Mouse (Mus musculus): ENCODE data around the gene Znrf1.
A peak's percentile ranks its signal among the peaks of the same experiment; 100 is the strongest.

The Znrf1 gene

DNA sequence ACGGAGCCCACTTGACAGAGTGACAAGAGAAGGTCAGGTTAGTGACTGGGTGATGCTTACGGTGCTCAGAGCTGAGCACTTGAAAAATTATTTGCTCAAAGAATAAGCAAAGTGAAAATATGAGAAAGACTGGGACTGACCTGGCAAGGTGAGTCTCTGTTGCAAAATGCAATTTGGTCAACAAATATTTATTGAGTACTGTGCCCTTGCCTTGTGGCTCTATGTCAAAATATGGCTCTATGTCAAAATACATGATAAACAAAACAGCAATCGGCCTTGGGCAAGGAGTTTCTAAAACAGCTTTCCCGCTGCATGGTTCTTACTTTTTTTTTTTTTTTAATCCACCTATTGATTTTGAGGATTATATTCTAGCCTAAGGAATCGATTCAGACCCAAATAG lies 406 bp upstream of the Znrf1 start:
- DNase-seq, result no peak

GRCm38 (mm10) chr8:111536978-111537764 lies 1.3 kb downstream of the Znrf1 start:
- peak; percentile 54 to 57 for DNase-seq

GRCm38 (mm10) chr8:111537765-111538158 lies 1.9 kb downstream of the Znrf1 start:
- peak in 1 of 2 experiments; percentile 17 for DNase-seq

DNA sequence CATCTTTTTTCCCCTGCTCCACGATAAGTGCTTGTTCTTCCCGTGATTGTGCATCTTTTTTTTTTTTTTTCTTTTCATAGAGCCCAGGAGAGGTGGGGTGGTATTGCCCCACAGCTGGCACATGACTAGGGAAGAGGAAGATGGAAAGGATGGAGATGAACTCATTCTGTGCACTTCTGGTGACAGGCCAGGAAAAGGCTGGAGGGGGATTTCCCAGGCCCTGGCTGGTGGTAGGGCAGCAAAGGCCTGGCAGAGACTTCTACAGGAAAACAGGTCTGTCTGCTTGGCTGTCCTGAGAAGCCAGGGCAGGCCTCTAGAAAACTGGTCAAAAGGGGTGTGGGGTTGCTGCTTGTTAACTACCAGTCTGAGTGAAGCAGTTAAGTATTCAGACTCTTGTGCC lies 2.3 kb downstream of the Znrf1 start:
- DNase-seq, result peak; percentile 22 to 35

- DNase-seq, result no peak
Observed at GRCm38 (mm10) chr8:111539422-111540076, 3.7 kb downstream of the Znrf1 start.

DNA sequence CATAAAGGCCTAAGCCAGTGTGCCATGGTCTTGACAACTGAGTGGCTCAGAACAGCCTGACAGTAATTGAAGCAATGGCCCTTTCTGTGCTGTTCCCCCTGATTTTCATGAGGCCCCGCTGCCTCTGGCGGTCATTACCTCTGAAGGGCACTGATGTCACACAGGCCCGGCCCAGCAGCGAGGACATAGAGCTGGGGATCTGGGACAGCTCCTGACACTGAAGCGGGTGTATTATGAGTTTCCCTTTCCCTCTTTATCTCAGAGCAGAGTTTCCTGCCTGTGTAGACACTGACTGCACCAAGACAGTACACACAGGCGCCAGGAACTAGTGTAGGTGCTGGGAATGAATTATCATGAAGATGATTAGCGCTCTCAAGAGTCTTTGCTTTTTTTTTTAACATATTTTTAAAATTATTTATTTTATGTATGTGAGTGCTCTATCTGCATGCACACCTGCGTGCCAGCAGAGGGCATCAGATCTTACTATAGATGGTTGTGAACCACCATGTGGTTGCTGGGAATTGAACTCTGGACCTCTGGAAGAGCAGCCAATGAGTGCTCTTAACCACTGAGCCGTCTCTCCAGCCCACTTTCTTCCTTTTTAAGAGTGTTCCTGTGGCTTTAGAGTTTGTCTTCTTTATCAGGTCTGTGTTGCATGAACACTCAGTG lies 7.9 kb downstream of the Znrf1 start:
- DNase-seq, result no peak

DNA sequence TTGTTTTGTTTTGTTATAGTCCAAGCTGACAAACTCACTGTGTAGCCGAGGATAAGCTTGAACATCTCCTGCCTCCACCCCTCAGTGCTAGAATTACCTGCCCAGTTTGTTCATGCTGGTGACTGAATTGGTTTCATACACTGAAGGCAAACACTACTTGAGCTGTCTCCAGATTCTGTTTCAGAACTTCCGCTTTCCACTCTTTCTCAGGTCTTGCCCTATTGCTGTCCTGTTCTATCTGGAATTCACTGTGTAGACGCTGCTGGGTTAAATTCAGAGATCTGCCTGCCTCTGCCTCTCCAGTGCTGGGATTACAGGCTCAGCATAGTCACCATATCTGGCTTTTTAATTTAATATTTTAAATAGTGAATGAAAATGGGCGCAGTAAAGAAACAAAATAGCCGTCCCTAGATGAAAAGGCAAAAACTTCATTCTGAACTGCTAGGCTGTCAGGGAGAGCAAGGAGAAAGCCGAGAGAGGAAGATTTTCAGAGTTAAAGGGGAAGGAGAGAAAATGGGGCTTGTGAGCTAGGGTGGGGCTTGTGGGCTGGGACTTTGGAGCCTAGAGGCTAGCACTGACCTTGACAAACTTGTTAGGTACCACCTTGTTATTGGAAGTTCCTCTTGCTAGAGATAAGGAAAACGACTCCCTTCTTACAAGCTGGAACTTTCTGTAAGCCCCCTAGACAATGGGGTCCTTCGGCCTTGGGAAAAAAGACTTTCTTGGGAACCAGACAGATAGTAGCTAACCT lies 9.7 kb downstream of the Znrf1 start:
- DNase-seq, result no peak

- DNase-seq, result no peak
Observed at GRCm38 (mm10) chr8:111547144-111547543, 11.2 kb downstream of the Znrf1 start.

DNA sequence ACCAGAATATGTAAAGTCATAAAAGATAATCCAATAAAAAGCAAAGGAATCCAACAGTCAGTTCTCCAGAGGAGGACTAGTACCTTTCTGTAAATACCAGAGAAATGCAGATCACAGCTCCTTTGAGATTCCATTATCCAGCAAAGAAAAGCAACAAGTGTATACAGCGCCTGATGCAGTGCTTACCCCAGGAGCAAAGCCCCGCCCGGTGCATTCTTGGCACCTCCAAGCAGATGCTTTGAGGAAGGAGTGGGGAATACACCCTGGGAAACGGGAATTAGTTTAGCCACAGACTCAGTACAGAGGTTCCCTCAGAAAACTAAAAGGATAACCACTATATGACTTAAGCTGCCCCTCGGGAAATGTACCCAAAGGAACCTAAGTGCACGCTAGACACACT lies 12.3 kb downstream of the Znrf1 start:
- DNase-seq, result no peak

DNA sequence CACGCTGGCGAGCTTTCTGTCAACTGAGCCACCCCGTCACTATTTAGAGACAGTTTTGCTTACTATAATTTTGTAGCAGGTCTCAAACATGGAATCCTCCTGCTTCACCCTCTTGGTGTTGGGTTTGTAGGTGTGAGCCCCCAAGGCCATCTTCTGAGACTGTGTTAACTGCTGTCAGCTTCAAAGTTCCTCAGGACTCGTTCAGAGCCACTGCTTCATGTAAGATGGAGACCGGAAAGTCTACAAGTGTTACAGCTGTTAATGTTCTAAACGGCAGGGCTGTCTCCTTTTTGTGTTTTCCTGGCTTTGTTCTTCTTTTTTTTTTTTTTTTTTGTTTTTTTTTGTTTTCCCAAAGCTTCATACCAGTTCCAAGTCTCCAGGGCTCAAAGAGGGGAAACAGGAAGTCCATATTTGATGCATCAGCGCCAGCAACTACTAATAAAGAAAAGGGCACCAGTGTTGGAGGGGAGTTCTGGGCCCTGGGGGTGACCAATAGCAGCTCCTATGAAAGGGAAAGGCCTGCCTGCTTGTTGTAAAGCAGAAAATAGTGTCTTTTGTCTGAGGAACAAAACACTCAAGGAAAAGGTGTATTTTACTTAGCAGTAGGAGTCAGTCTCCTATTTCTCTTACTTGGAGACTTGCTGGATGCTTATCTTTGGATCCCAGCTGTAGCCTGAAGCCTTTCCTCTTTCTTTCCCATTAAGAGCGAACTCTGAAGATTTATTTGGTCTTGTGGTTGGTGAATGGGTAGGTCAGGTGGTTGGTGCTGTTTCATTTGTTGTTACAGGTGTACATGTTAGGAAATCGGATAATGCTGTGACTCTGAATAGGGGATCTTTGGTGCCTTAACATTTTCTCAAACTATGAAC lies 14.3 kb downstream of the Znrf1 start:
- no peak for DNase-seq

- DNase-seq, result no peak
Observed at GRCm38 (mm10) chr8:111551511-111552130, 15.7 kb downstream of the Znrf1 start.

DNA sequence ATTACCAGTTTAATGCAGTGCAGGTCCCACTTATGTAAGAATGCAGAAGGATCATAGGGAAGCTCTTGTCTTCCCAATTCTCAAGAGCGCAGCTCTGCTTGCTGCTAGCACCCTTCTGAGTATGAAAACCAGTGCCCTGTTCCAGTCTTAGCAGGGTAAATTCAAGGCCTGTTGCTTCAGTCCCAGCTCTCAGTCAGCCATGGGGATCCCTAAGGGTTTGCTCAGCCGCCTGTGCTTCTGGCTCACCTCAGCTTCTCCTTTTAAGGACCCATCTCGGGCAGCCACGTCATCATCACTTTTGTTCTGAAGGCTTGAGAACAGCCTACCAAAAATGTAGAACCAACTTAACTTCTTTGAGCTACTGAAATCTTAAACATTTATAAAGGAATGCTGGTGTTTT lies 25.9 kb downstream of the Znrf1 start:
- no peak for DNase-seq

DNA sequence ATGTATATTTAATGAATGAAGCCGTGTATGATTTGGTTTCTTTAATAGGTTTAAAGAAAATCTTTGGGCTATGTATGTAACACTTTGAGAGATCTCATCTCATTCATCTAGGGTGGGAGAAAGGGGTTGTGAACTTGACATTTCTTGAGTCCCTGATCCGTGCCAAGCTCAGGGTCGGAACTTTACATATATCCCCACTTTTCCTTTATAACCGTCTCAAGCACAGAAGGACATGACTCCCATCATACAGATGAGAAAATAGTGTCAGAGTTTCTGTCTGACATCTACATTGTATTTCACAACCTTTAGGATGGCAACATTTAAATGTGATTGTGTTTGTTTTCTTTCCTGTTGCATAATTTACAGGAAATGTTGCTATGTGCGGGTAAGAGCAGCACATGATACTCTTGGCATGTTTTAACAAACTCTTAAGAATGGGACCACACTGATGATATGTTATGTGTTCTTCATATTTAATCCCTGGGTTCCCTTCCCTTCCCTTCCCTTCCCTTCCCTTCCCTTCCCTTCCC lies 26.4 kb downstream of the Znrf1 start:
- DNase-seq, result no peak

GRCm38 (mm10) chr8:111563075-111563474 lies 27.2 kb downstream of the Znrf1 start:
- no peak for DNase-seq

DNA sequence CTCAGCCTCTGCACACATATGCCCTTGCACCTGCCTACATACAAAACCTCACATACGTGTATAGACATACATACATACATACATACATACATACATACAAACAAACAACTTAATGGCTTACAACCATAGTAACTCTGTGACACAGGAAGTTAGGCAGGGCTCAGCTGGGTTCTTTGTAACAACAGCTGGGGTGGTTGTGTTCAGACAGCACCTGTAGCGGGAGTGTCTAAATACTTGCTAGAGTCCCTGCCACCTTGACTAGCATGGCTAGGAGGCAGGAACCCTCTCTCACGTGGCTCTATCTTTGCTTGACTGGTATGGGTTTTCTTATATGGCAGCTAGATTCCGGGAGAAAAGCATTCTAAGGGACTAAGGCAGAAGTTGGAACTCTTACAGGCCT lies 27.8 kb downstream of the Znrf1 start:
- no peak for DNase-seq

DNA sequence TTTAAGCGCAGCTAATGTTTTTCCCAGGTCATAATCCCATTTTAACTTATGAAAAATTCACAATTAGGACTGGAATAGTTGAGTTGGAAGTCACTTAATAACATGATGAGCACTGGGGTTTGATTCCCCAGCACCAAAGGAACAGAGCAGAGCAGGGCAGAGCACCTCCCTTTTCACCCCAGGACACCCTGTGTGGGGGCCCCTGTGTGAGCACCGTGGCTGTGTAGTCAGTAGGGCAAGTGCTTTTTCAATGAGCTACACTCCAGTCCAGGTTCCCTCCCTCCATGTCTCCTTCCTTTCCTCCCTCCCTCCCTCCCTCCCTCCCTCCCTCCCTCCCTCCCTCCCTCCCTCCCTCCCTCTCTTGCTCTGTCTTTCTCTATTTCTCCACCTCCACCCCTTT lies 28.2 kb downstream of the Znrf1 start:
- no peak for DNase-seq

DNA sequence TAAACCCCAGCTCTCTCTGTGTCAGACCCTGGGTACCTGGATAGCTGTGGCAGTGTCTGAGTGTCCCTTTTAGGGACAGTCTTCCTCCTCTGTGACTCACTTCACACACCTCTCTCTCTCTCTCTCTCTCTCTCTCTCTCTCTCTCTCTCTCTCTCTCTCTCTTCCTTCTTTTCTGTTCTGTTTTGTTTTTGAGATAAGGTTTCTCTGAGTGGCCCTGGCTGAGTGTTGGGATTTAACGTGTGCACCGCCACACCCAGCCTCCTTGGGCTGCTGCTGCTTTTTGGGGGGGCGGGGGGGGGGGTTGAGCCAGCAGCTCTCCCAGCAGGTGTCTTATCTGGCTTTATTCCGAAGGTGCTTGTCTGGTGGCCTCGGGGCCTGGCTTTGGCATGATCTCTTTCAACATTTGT lies 29.9 kb downstream of the Znrf1 start:
- DNase-seq, result no peak

GRCm38 (mm10) chr8:111566326-111566725 lies 30.4 kb downstream of the Znrf1 start:
- no peak for DNase-seq

GRCm38 (mm10) chr8:111567571-111567970 lies 31.7 kb downstream of the Znrf1 start:
- DNase-seq, result peak; percentile 57 to 60

GRCm38 (mm10) chr8:111568029-111568428 lies 32.1 kb downstream of the Znrf1 start:
- DNase-seq, result no peak

DNA sequence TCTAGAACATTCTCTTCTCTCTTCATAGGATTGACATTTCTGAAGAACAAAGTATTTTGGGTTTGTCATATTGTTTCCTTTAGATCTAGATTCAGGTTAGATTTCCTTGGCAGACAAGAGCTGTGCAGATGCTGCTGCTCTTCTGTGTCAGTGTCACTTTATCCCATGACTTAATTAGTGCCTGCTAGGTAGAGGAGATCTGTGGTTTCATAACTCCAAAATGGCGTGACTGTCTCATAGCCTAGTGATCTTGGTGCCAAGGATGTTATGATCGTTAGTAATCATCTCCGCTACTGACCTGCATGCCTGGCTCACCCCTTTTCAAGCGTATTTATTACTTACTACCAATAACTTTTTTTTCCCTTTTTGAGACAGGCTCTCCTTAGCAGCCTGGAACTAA lies 34.0 kb downstream of the Znrf1 start:
- no peak for DNase-seq
